ENCODE assay signal across 9 mouse cellular contexts in genomic region chr9:31405217-31405616, GRCm38 (mm10). TPM values are rescaled to one million over a fixed set of nuclear protein-coding genes. Genes with fewer than 3 reads are reported as not detected.
DNase-seq lines count a peak whose midpoint lies in the region; ATAC-seq and TF ChIP-seq lines count a peak whose summit lies in the region.
"Had no signal": no experiment of that assay in that cellular context is flagged by ENCODE, and none has a peak within 500 bp of the region (broad histone marks: within the 10 kb centered on the region; RNA-seq: fewer than 3 reads in every experiment).

No protein-coding gene starts in this region.

- TF ChIP-seq POLR2A in thymus, adult 2 months (IDR thresholded peaks at IDR 0.05; ENCODE audit: control insufficient read depth, extremely low read depth, insufficient read depth, low read length, poor library complexity): no peak

- H3K4me1 ChIP-seq in forebrain, embryonic 14.5 days (ENCODE audit: control insufficient read depth, insufficient read depth, low read length): no peaks in the 10 kb centered on the region
- no peaks in the 10 kb centered on the region for H3K4me1 ChIP-seq in forebrain, embryonic 15.5 days
- H3K4me1 ChIP-seq in thymus, adult 2 months (replicated peaks; ENCODE audit: control insufficient read depth, insufficient read depth, low read length): no peaks in the 10 kb centered on the region

- DNase-seq in forebrain, embryonic 14.5 days (ENCODE audit: low spot score): peak; percentile 19
- peak; percentile 22 for DNase-seq in thymus, adult 2 months
- DNase-seq in thymus, adult 18-20 months: no peak
- DNase-seq in left cerebral cortex, postnatal 10 days (ENCODE audit: extremely low spot score in 1 of 2, low spot score in 2 of 2): no peak
- no peak for DNase-seq in layer of hippocampus, postnatal 14 days (ENCODE audit: low spot score in 2 of 2)

- intact Hi-C loops in left cerebral cortex, postnatal 10 days (cut with DNase I): no loop called here

- no peak for ATAC-seq in forebrain, embryonic 14.5 days
- no peak for ATAC-seq in forebrain, embryonic 15.5 days (replicated peaks)
- peak; percentile 75 for ATAC-seq in erythroblast, adult 5-6 weeks (replicated peaks; ENCODE audit: low FRiP score, poor library complexity, severe bottlenecking)
- peak; percentile 49; the same call in 1 of the 2 replicates for ATAC-seq in megakaryocyte, adult 5-6 weeks (ENCODE audit: poor library complexity, severe bottlenecking)

- H3K9ac ChIP-seq in forebrain, embryonic 14.5 days (ENCODE audit: low read length): no peak overlapping the region
- H3K9ac ChIP-seq in forebrain, embryonic 15.5 days (replicated peaks): no peak overlapping the region

- no peaks in the 10 kb centered on the region for H3K9me3 ChIP-seq in forebrain, embryonic 14.5 days (replicated peaks; ENCODE audit: control insufficient read depth, low read length)
- no peaks in the 10 kb centered on the region for H3K9me3 ChIP-seq in forebrain, embryonic 15.5 days

- TF ChIP-seq CTCF in thymus, adult 2 months (IDR thresholded peaks at IDR 0.05; ENCODE audit: borderline replicate concordance, control insufficient read depth, extremely low read depth, insufficient read depth, low read length, poor library complexity): peak; percentile 80

- no peak overlapping the region for H3K27ac ChIP-seq in forebrain, embryonic 14.5 days (ENCODE audit: low read depth, low read length)
- no peak overlapping the region for H3K27ac ChIP-seq in forebrain, embryonic 15.5 days (replicated peaks)
- H3K27ac ChIP-seq in thymus, adult 2 months (ENCODE audit: control insufficient read depth, insufficient read depth, low read length): no peak overlapping the region

- WGBS in forebrain, embryonic 14.5 days: 70% methylated on average over 6 of the region's 6 CpGs
- WGBS in forebrain, embryonic 15.5 days: 66% methylated on average over 6 of the region's 6 CpGs
- 82% methylated on average over 6 of the region's 6 CpGs for WGBS in thymus, adult 2 months

- H3K4me2 ChIP-seq in forebrain, embryonic 14.5 days (ENCODE audit: low read length): no peak overlapping the region
- no peak overlapping the region for H3K4me2 ChIP-seq in forebrain, embryonic 15.5 days (replicated peaks)

- H3K27me3 ChIP-seq in forebrain, embryonic 14.5 days (replicated peaks; ENCODE audit: control insufficient read depth, insufficient read depth, low read length): no peaks in the 10 kb centered on the region
- H3K27me3 ChIP-seq in forebrain, embryonic 15.5 days: no peaks in the 10 kb centered on the region
- H3K27me3 ChIP-seq in thymus, adult 2 months (ENCODE audit: control insufficient read depth, insufficient read depth, low read length): no peaks in the 10 kb centered on the region

- H3K36me3 ChIP-seq in forebrain, embryonic 14.5 days (ENCODE audit: control insufficient read depth, insufficient read depth, low read length): peaks cover 85% of the 10 kb centered on the region
- peaks cover 90% of the 10 kb centered on the region for H3K36me3 ChIP-seq in forebrain, embryonic 15.5 days
- H3K36me3 ChIP-seq in thymus, adult 2 months (ENCODE audit: control insufficient read depth, insufficient read depth, low read length): peaks cover 84% of the 10 kb centered on the region

- H3K4me3 ChIP-seq in forebrain, embryonic 14.5 days (ENCODE audit: low read depth, low read length): no peak overlapping the region
- H3K4me3 ChIP-seq in forebrain, embryonic 15.5 days: no peak overlapping the region
- H3K4me3 ChIP-seq in thymus, adult 2 months (ENCODE audit: control insufficient read depth, insufficient read depth, low read length): no peak overlapping the region

RNA-seq across cellular contexts. Expression of gene Nfrkb, which starts 19.2 kb away (rescaled TPM):
- polyA plus RNA-seq in forebrain, embryonic 14.5 days (2014; fragmentation: Nextera tagmentation; extraction: Ambion mirVana): 30.0 and 31.9 TPM in 2 replicates
- polyA plus RNA-seq in forebrain, embryonic 15.5 days (2015; fragmentation: Nextera tagmentation; extraction: Ambion mirVana): 27.3 and 31.6 TPM in 2 replicates
- polyA plus RNA-seq in thymus, adult 2 months (2012; rRNA removed): 68.7 and 82.9 TPM in 2 replicates
- total RNA-seq in erythroblast, adult 5-6 weeks (2015; ENCODE audit: low replicate concordance): 8.3 and 9.0 TPM in 2 replicates
- 10.3 and 14.1 TPM in 2 replicates for total RNA-seq in erythroblast, adult 5-6 weeks (2017; ENCODE audit: low replicate concordance)
- total RNA-seq in megakaryocyte, adult 5-6 weeks (2015): 12.9 and 14.5 TPM in 2 replicates
- total RNA-seq in megakaryocyte, adult 5-6 weeks (2017): 13.5 and 17.1 TPM in 2 replicates
- 10 to 100 TPM; 32.3 to 35.3 TPM for total RNA-seq in left cerebral cortex, postnatal 10 days (2021)
- total RNA-seq in layer of hippocampus, postnatal 14 days (2021): 10 to 100 TPM; 32.1 to 32.8 TPM

RNA-seq across cellular contexts. Expression of gene Tmem45b, which starts 59.0 kb away (rescaled TPM):
- polyA plus RNA-seq in forebrain, embryonic 14.5 days (2014; fragmentation: Nextera tagmentation; extraction: Ambion mirVana): not detected in 2 replicates
- polyA plus RNA-seq in forebrain, embryonic 15.5 days (2015; fragmentation: Nextera tagmentation; extraction: Ambion mirVana): 0.09 TPM in 1 of 2 replicates, not detected in the other
- polyA plus RNA-seq in thymus, adult 2 months (2012; rRNA removed): 21.8 and 24.0 TPM in 2 replicates
- not detected in 2 replicates for total RNA-seq in erythroblast, adult 5-6 weeks (2015; ENCODE audit: low replicate concordance)
- total RNA-seq in erythroblast, adult 5-6 weeks (2017; ENCODE audit: low replicate concordance): not detected in 2 replicates
- total RNA-seq in megakaryocyte, adult 5-6 weeks (2015): not detected in 2 replicates
- not detected in 2 replicates for total RNA-seq in megakaryocyte, adult 5-6 weeks (2017)
- total RNA-seq in left cerebral cortex, postnatal 10 days (2021): not detected
- not detected for total RNA-seq in layer of hippocampus, postnatal 14 days (2021)
- polyA plus RNA-seq: neural tube, embryonic 11.5 days had no signal

Comparison
In these comparisons a context has a peak if more than half of its experiments do, and no peak if none do; other contexts are left out.
1. DNase-seq: peak in forebrain, embryonic 14.5 days (single experiment) and thymus, adult 2 months (single experiment); none in thymus, adult 18-20 months (0 of 2), left cerebral cortex, postnatal 10 days (0 of 2) and layer of hippocampus, postnatal 14 days (0 of 2).
2. ATAC-seq: peak in erythroblast, adult 5-6 weeks (single experiment) and megakaryocyte, adult 5-6 weeks (single experiment); none in forebrain, embryonic 14.5 days (single experiment) and forebrain, embryonic 15.5 days (single experiment).